Mouse (Mus musculus): ENCODE measurements around the gene Topors. TPM values are rescaled to one million over a fixed set of nuclear protein-coding genes. Genes with fewer than 3 reads are reported as not detected.
"Not testable (repeated sequence)": the region's sequence is repeated elsewhere in the genome, so short reads cannot be mapped to it uniquely, and the experiment has no call there.

Gene Topors
- 10 to 100 TPM; 16.6 to 18.5 TPM for total RNA-seq (2021)
- long read RNA-seq, experiment 1, transcript Topors-201 (3 exons, 3,856 nt) = major isoform, 10 of 17 reads
- long read RNA-seq, experiment 1, partial matches to known transcripts = 5 of 17 reads
- long read RNA-seq, experiment 1, other reads (novel, unspliced or antisense) = 2 of 17 reads
- long read RNA-seq, experiment 2, transcript Topors-201 (3 exons, 3,856 nt) = major isoform, 8 of 13 reads
- long read RNA-seq, experiment 2, partial matches to known transcripts = 4 of 13 reads
- long read RNA-seq, experiment 2, other reads (novel, unspliced or antisense) = 1 of 13 reads

DNA sequence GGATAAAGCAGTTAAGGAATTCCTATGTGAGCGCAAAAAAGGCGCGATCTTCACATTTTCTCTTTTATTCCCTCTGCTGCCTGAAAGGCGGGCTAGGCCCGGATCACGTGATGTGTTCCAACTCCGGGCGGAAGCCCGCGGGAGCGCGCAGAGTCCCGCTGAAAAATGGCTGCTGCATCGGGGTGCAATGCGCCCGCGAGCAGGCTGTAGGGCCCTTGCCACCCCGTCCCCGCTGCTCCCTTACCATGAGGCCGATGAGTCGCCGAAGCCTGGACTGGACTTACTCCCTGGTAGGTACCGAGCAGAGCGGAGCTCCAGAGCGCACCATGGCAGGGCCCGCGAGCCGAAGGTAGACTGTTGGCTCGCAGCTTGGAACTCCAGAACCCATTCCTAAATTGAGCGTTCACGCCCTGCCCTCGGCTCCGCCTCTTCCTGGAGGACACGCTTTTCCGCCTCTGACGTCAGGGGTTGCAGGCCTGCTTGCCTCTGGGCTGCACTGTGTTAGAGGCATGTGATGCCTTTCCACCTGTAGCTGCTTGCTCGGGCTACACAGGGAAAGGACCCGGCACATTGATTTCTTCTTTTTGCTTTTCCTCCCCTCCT lies at the start of gene Topors, which contains the start of gene Smim27:
Gene Topors, minus strand, starts transcription at position 421 of the 603 bp plus-strand sequence.
Gene Smim27, plus strand, starts transcription at position 150 of the 603 bp plus-strand sequence.
- intact Hi-C loops (cut with DNase I) = loop anchor here (2.0 to 5.0 kb wide), 2 partner anchors 87 to 127 kb away; partner anchors contain the start of gene Aco1

DNA sequence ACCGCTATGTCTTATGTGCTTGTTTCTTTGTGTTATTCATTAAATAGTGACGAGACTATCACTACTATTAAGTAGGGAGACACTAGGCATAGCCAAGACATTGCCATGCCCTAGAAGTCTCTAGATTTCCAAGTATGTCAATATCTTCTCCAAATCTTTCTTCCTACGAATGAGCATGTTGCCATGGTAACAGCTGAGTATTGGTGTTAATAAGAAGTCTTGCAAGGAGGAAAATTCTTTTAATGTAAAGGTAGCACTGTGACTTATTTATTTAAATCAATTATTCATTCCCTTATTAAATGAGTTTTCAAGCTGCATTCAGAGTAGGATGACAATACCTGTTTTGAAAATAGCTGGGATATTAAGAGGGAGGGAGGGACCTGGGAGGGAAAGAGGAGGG lies 47.8 kb upstream of the Topors start:
- no peak for DNase-seq (ENCODE audit: low spot score in 2 of 2)
- intact Hi-C loops (cut with DNase I) = no loop called here

More for the DNA sequence above, at the start of gene Topors, which contains the start of gene Smim27:
- DNase-seq (ENCODE audit: low spot score in 2 of 2) = peak; percentile 92 to 94

DNA sequence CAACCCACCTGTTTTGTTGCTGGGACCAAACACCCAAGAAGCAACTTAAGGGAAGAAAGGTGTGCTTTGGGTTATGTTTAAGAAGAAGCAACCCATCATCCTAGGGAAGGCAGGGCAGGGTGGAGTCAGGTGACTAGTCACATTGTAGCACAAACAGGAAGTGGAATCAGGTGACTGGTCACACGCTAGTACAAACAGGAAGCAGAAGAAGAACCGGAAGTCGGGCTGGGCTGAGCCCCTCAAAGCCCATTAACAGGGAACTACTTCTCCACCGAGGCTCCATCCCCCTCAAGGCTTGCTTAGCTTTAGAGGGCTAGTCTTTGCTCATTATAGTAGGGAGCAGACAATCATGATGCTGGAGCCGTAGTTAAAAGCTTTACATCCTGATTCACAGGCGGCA lies 43.4 kb upstream of the Topors start:
- intact Hi-C loops (cut with DNase I) = no loop called here
- no peak for DNase-seq (ENCODE audit: low spot score in 2 of 2)

DNA sequence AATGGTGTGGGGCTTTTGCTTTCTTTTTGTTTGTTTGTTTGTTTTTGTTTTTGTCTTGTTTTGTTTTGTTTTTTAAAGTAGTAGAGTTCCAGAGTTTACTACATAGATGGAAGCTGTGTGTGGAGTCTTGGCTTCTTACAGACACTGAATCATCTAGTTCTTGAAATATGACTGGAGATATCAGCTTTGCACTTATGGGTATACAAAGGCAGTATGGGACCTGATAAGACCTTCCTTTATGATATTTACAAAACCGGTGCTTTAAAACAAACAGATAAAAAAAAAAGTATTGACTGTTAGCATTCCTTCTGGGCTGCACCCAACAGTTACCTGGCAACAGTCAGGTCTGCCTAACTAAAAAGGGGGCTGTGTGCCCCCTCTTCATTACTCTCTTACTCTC lies 42.6 kb upstream of the Topors start:
- intact Hi-C loops (cut with DNase I) = no loop called here
- no peak for DNase-seq (ENCODE audit: low spot score in 2 of 2)

DNA sequence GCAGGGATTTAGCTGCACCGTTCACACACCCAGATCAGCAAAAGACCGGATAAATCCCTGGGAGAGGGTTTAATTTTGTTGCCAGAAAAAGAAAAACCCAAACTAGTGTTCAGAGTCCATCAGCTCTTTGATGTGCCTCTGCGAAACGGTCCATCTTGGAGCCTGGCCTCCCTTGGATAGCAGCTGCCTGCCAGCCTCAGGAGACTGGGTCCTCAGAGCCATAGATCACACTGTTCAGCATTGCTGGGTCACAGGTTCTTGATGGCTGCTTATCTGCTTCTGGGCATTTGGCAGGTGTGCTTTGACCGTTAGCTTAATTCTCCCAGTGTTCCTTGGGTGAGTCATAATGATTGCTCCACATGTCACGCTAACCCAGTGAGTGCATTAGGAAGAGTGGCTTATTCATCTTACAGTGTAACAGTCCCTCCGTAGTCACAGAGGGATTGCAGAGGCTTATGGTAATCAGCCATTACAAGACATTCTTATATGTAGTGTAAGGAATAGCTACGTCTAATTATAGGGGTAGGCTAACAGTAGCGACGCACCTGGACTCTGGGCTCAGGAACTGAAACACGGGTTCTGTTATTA lies 41.2 kb upstream of the Topors start:
- DNase-seq (ENCODE audit: low spot score in 2 of 2) = no peak
- intact Hi-C loops (cut with DNase I) = no loop called here

DNA sequence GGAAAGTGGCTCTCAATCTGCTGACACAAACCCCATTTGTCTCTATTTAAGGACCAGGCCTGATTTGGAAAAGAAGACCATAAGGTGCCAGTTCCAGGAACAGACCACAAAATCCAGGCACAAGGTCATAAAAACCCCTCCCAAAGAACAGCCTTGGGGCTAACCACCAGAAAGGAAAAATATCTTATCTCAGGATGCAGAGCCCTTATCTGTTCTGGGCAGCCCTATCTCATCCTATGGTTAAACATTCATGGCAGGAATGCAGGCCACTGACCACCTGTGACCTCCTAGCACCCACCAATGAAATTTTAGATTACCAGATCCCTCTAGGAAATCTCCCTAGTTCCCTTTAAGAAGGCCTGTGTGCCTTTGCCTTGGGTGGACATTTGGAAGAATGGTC lies 40.0 kb upstream of the Topors start:
- intact Hi-C loops (cut with DNase I) = loop anchor here (10.0 kb wide), 1 partner anchor 165 kb away; the partner anchor contains the start of gene Tmem215
- no peak for DNase-seq (ENCODE audit: low spot score in 2 of 2)

DNA sequence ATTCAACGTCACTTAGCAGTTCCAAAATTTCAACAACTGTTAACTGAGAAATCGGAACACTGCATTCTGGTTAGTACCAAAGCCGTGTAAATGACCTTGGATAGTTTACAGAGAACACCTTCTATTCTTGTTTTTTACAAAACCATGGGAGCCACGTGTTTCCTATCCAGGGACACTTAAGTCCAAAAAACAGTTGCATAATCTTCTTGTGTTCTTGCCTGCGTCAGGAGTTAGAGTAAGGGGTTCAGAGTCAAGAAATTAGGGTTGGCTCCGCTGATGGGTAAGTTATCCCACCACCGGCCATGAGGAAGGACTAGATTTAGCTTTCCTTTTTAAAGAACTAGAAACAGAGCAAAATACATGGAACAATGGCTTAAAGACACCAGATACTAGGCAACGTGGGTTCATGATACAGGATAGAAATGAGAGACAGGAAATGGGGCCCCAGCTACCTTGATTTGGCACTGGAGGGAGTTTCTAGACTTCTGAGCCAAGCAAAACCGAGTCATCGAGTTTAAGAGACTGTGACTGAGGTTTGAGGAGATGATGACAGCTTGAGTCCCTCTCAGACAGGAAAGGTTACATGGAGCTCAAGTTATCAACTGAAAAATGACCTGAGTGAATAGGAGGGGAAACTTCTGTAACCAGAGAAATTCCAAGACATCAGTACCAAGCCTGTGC lies 32.9 kb upstream of the Topors start:
- intact Hi-C loops (cut with DNase I) = loop anchor here (10.0 kb wide), 1 partner anchor 172 kb away; the partner anchor contains the start of gene Tmem215

DNA sequence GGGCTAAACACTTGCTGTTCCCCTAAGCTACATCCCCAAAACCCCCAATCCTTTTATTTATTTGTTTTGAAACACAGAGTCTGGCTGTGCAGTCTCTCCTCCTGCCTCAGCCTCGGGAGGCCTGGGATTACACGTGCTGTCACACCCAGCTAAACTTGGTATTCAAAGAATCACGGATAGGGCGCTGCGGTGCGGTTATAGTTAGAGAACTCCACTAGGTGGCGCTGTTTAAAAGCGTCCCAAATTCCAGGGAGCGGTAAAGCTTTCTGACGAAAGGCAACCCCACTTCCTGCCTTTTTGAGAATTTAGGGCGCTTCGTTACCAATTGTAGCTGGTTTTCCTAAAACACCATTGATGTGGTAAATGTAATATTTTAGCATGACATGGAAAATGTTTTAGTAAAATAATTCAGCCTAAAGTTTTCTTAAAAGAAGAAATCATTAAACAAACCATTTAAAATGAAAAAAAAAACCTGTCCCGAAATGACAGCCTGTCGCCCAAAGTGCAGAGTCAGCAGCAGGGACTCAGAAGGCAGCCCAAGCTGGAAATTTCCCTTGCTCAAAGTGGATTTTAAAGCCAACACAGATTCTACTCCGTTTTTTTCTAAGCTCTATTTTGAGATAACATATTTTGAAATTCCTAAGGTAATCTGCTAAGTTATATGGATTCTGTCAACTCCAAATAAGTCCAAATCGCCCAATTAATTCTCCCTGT lies 31.6 kb upstream of the Topors start:
- intact Hi-C loops (cut with DNase I) = loop anchor here (2.0 to 10.0 kb wide), 2 partner anchors 174 to 382 kb away; partner anchors contain the start of gene Tmem215
- DNase-seq (ENCODE audit: low spot score in 2 of 2) = peak; percentile 81 to 85

More for the DNA sequence above, 32.9 kb upstream of the Topors start:
- DNase-seq (ENCODE audit: low spot score in 2 of 2) = no peak

DNA sequence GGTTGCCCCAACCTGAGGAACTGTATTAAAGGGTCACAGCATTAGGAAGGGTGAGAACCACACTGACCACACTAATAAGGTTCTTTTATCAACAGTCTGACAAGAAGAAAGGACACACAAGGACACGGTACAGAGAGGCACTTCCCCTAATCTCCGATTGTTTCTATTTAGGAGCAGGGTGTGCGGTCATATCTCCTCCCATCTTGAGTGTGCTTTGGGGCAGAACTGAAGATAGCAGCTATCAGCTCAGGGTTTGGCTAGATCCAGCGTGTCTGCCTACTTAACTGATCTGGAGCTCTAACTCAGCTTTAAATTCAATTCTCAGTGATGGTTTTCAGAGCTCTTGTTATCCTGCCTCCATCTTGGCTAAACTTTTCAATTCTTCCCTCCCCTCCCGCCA lies 29.5 kb upstream of the Topors start:
- no peak for DNase-seq (ENCODE audit: low spot score in 2 of 2)
- intact Hi-C loops (cut with DNase I) = no loop called here

DNA sequence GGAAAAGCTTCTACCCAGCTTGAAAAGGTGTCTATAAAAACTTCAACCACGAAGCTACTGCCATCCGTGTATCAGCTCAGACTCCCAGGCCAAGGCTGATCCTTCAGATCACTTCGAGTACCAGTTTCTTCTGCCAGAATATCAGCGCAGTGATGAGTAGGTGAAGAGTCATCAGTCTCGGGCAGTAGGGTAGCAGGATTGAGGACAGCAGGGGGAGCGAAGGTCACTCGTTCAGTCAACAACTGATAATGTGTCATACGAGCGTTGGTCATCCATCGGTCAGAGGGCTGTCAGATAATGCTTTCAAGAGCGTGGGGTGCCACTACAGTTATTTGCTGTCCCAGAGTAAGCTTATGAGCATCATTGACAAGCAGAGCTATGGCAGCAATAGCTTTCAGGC lies 21.9 kb upstream of the Topors start:
- intact Hi-C loops (cut with DNase I); DNase-seq (ENCODE audit: low spot score in 2 of 2): not testable (repeated sequence)

DNA sequence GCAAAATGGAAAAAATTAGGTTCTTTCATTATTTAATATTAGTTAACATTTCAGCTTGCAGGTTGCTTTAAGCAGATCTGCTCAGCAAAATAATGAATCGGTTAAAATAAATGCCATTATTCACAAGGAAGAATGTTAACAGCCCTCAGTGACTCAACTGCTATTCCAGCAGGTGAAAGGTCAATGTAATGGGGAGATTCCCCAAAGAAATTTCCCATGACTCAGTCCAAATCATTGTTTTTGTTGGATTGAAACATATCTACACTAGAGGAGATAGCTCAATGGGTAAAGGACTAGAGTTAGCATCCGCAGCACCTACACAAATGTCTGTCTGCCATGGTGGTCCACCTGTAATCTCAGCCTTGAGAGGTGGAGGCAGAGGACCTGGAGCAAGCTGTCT lies 19.4 kb upstream of the Topors start:
- intact Hi-C loops (cut with DNase I) = loop anchor here (5.0 kb wide), 2 partner anchors 107 to 393 kb away; no protein-coding TSS in a partner anchor
- no peak for DNase-seq (ENCODE audit: low spot score in 2 of 2)

DNA sequence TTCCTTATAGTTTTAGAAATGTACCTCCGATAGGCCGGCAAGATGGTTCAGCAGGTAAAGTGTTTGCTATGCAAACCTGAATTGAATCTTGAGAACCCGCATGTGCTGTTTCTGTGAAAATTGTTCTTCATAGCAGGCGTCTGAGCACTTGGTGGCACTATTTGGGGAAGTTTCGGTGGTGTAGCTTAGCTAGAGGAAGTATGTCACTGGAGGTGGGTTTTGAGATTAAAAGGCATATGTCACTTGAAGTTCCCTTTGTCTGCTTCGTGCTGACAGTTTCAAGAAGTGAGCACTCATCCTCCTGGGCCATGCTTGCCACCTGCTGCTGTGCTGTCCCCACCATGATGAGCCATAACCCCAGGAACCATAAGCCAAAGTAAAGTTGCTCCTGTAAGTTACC lies 17.8 kb upstream of the Topors start:
- no peak for DNase-seq (ENCODE audit: low spot score in 2 of 2)
- intact Hi-C loops (cut with DNase I) = loop anchor here (2.0 to 5.0 kb wide), 3 partner anchors 105 to 395 kb away; no protein-coding TSS in a partner anchor

DNA sequence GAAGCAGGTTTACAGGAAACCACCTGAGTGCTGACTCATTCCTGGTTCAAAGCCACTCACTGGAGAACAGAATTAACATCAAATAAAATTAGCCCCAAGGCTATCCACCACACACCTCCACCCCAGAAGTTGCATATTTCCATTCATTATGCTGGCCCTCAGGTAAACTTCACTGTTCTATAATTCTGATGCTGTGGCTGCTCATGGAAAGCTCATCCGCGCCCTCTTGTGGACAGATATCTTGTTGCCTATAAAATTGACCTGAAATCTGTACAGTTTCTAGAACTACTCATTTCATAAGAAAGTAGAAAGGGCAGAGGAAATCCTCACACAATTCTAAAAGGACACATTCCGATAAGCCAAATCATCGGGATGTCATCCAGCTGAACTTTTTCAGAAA lies 15.9 kb upstream of the Topors start:
- DNase-seq (ENCODE audit: low spot score in 2 of 2) = peak; percentile 81 to 85
- intact Hi-C loops (cut with DNase I) = loop anchor here (5.0 kb wide), 2 partner anchors 103 to 397 kb away; no protein-coding TSS in a partner anchor

DNA sequence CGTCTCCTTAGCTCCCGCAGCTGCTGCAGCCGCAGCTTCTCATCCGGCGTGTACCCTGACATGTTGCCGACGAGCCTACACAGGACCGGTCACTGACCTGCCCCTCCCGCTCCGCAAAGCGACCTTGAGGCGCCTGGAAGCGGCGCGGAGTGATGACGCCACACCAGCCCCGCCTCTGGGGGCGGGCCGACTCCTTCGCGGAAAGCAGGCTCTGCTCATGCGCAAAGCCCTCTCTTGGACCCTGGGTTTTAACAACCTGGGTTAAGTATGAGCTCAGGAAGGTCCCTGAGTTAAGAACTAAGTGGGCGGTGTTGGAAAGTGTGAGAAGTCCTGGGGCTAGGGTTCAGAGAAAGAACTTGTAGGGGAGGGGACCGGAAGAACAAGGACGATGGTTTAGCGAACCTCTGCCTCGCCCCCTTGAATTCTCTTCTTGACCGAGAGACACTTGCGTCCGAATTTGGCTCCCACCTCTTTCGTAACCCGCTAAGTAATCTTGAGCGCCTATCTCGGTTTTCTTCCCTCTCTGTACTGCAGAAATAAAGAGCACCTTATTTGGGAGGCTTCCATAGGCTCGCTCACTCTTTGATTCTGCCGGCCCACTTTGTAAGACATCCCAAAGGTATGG lies 9.7 kb upstream of the Topors start, which contains the start of gene Ndufb6:
Gene Ndufb6, minus strand, starts transcription at position 146 of the 625 bp plus-strand sequence.
- peak; percentile 91 to 94 for DNase-seq (ENCODE audit: low spot score in 2 of 2)
- intact Hi-C loops (cut with DNase I) = no loop called here

DNA sequence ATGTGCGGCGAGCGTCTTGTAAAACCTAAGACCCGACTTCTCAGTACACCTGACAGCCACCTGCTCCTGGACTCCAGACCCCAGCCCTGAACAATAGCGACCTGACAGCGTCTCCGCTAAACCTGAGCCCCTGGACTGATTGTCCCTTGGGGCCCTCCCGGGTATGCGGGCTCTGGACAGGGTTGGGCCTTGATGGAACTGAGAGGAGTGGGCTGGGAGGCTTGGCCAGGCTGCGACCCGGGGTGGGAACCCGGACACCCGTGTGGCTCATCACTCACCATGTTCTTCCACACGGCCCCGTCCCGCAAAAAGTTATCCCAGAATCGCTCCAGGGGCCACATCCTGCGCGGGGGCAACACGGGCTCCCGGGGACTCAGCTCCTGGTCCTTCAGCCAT lies 9.2 kb upstream of the Topors start:
- DNase-seq (ENCODE audit: low spot score in 2 of 2) = no peak
- intact Hi-C loops (cut with DNase I) = no loop called here

DNA sequence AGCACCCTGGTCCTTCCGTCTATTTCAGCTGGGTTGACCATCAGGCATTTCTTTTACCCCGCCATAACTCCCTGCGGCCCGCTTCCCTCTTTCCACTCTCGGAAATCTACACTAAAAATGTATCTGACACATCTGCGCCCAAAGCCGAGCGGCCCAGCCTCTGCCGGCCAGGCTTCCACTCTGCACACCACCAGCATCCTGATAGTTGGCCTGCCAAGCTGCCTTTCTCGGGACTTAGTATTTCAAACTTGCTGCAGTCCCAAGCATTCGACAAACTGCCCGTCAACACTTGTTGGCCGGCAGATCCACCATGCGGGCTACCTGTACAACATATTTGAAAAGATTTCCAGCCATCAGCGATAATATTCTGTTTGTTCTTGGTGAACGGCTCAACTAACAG lies 815 bp downstream of the Topors start:
- intact Hi-C loops (cut with DNase I) = loop anchor here (2.0 to 5.0 kb wide), 2 partner anchors 87 to 126 kb away; partner anchors contain the start of gene Aco1
- DNase-seq (ENCODE audit: low spot score in 2 of 2) = peak in 1 of 2 experiments; percentile 16

DNA sequence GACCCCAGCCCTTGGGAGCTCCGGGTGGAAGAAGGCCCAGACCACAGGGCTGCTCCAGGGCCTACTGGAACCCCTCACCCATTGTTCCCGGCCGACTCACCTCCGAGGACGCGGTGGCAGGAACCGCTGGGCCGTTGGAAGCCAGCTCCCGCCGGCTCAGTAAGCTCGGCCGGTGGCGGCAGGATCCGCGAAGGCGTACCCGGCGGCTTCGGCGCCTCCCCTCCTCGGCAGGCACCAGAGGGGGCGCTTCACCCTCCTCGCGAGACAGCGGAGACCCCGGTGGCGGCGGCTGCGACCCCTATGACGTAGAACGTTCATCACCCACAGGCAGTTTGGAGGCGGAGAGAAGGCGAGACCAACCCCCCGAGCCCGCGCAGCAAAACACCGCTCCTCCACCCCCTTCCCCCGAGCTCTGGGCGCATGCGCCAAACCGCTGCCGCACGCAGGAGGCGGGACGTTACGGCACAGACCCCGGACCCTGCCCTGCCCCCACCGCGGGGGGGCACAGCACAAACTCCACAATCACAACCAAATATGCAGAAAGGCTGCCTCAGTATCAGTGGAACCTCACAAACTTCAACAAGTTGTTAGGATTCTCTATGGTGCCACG lies 1.3 kb downstream of the Topors start:
- intact Hi-C loops (cut with DNase I) = loop anchor here (2.0 to 5.0 kb wide), 2 partner anchors 86 to 126 kb away; partner anchors contain the start of gene Aco1
- DNase-seq (ENCODE audit: low spot score in 2 of 2) = peak; percentile 90 to 91

DNA sequence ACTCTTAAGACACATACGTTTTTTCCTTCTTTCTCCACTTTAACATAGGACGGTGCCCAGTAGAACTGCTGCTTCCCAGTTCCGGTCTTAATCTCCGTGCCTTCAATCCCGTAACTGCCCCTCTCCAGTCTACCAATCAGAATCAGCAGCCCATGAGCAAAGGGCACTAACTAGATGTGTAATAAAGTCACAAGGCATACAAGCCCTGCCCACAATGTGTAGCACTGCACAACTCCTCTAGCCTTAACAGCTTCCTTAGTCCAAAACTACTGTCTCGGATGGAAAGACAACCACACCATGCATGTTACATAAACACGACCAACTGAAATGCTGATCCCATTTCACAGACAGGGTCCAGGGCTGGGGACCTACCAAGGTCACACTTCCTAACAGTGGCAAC lies 2.0 kb downstream of the Topors start:
- intact Hi-C loops (cut with DNase I) = loop anchor here (2.0 to 5.0 kb wide), 2 partner anchors 85 to 125 kb away; partner anchors contain the start of gene Aco1
- peak in 1 of 2 experiments; percentile 9 for DNase-seq (ENCODE audit: low spot score in 2 of 2)

Measured in left cerebral cortex, postnatal 14 days (tissue).